Mouse (Mus musculus) MEL (cell line): ENCODE measurements around the gene Smim4. TPM values are rescaled to one million over a fixed set of nuclear protein-coding genes. Genes with fewer than 3 reads are reported as not detected.

Experiments used
- DNase-seq: peaks from one replicate; pipeline ENCODE4 v3.0.0; 2011; ENCODE audit warnings: low read depth, low spot score
- H3K27ac ChIP-seq: 2 replicates; pipeline ENCODE4 v1.5.1; 2012; ENCODE audit warnings: low read depth, mild to moderate bottlenecking, control low read depth, low read length, moderate library complexity; ENCODE audit not compliant: control insufficient read depth
- H3K27me3 ChIP-seq, 2 experiments: fragments of 150-350 bp in 1 of 2; sonication (generic) in 1 of 2; 2 replicates each; pipeline ENCODE4 v1.6.1; 2012; ENCODE audit warnings: low read length in 2 of 2, mild to moderate bottlenecking in 2 of 2, improper control_type of control experiment in 1 of 2, moderate library complexity in 1 of 2; ENCODE audit not compliant: insufficient read depth in 2 of 2, control insufficient read depth in 1 of 2
- H3K36me3 ChIP-seq, 2 experiments: 2 replicates each; pipeline ENCODE4 v1.6.1; 2012 to 2014; ENCODE audit warnings: low read length in 2 of 2, improper control_type of control experiment in 1 of 2, inconsistent platforms in 1 of 2, mild to moderate bottlenecking in 1 of 2; ENCODE audit not compliant: insufficient read depth in 2 of 2, control insufficient read depth in 1 of 2
- H3K4me1 ChIP-seq, 2 experiments: fragments of 150-350 bp in 1 of 2; sonication (generic) in 1 of 2; 2 replicates each; pipeline ENCODE4 v1.6.1; 2012; ENCODE audit warnings: low read length in 2 of 2, improper control_type of control experiment in 1 of 2, mild to moderate bottlenecking in 1 of 2; ENCODE audit not compliant: insufficient read depth in 2 of 2, control insufficient read depth in 1 of 2
- H3K4me3 ChIP-seq, 2 experiments: fragments of 150-350 bp in 1 of 2; sonication (generic) in 1 of 2; 2 replicates each; pipeline ENCODE4 v1.5.1; 2012; ENCODE audit warnings: low read depth in 2 of 2, low read length in 2 of 2, mild to moderate bottlenecking in 2 of 2, moderate library complexity in 2 of 2, control low read depth in 1 of 2, improper control_type of control experiment in 1 of 2; ENCODE audit not compliant: control insufficient read depth in 1 of 2, insufficient read depth in 1 of 2
- H3K79me2 ChIP-seq: 2 replicates; pipeline ENCODE4 v1.6.1; 2012; ENCODE audit warnings: mild to moderate bottlenecking, low read length, moderate library complexity; ENCODE audit not compliant: control insufficient read depth, poor library complexity, insufficient read depth
- H3K9ac ChIP-seq: 2 replicates; pipeline ENCODE4 v1.6.1; 2012; ENCODE audit warnings: low read depth, mild to moderate bottlenecking, control low read depth, low read length, moderate library complexity; ENCODE audit not compliant: control insufficient read depth, poor library complexity, severe bottlenecking
- H3K9me3 ChIP-seq: fragments of 150-350 bp; sonication (generic); replicated peaks from 2 replicates; pipeline ENCODE4 v1.6.1; 2012; ENCODE audit warnings: mild to moderate bottlenecking, low read length, improper control_type of control experiment, moderate library complexity; ENCODE audit not compliant: insufficient read depth
- BHLHE40 ChIP-seq: IDR thresholded peaks from 2 replicates; pipeline ENCODE4 v1.6.1; 2012; ENCODE audit warnings: low read depth, mild to moderate bottlenecking, inconsistent platforms, low read length, improper control_type of control experiment, borderline replicate concordance
- CHD1 ChIP-seq: IDR thresholded peaks from 2 replicates; pipeline ENCODE4 v1.6.1; 2012; ENCODE audit warnings: low read depth, mild to moderate bottlenecking, inconsistent platforms, low read length, improper control_type of control experiment
- CHD2 ChIP-seq: IDR thresholded peaks from 2 replicates; pipeline ENCODE4 v1.6.1; 2011; ENCODE audit warnings: low read length, improper control_type of control experiment
- CTCF ChIP-seq, 3 experiments: IDR thresholded peaks in 2 of 3; conservative IDR thresholded peaks in 1 of 3; 2 replicates each; pipeline ENCODE4 v1.5.1; 2011 to 2012; ENCODE audit warnings: low read length in 3 of 3, low read depth in 2 of 3, mild to moderate bottlenecking in 2 of 3, improper control_type of control experiment in 1 of 3, inconsistent platforms in 1 of 3, mixed read lengths in 1 of 3, moderate library complexity in 1 of 3; ENCODE audit not compliant: control insufficient read depth in 1 of 3, insufficient read depth in 1 of 3, poor library complexity in 1 of 3, severe bottlenecking in 1 of 3
- ETS1 ChIP-seq: IDR thresholded peaks from 2 replicates; pipeline ENCODE4 v1.6.1; 2012; ENCODE audit warnings: low read depth, mild to moderate bottlenecking, inconsistent platforms, low read length, improper control_type of control experiment, moderate library complexity
- GABPA ChIP-seq: IDR thresholded peaks from 2 replicates; pipeline ENCODE4 v1.6.1; 2012; ENCODE audit warnings: low read depth, mild to moderate bottlenecking, inconsistent platforms, low read length, improper control_type of control experiment, moderate library complexity
- JUND ChIP-seq: IDR thresholded peaks from 2 replicates; pipeline ENCODE4 v1.6.1; 2011; ENCODE audit warnings: low read depth, mild to moderate bottlenecking, improper control_type of control experiment, low read length
- MAX ChIP-seq: IDR thresholded peaks from 2 replicates; pipeline ENCODE4 v1.6.1; 2011; ENCODE audit warnings: low read length, improper control_type of control experiment
- MAZ ChIP-seq: IDR thresholded peaks from 2 replicates; pipeline ENCODE4 v1.6.1; 2012; ENCODE audit warnings: low read depth, mild to moderate bottlenecking, inconsistent platforms, low read length, improper control_type of control experiment
- MXI1 ChIP-seq: IDR thresholded peaks from 2 replicates; pipeline ENCODE4 v1.6.1; 2011; ENCODE audit warnings: mild to moderate bottlenecking, low read depth, low read length, improper control_type of control experiment
- MYB ChIP-seq: IDR thresholded peaks from 2 replicates; pipeline ENCODE4 v1.6.1; 2011; ENCODE audit warnings: mild to moderate bottlenecking, low read depth, low read length, improper control_type of control experiment
- NRF1 ChIP-seq: IDR thresholded peaks from 2 replicates; pipeline ENCODE4 v1.6.1; 2014; ENCODE audit warnings: low read depth, mild to moderate bottlenecking, inconsistent platforms, low read length, improper control_type of control experiment, moderate library complexity; ENCODE audit not compliant: poor library complexity, insufficient read depth, severe bottlenecking
- POLR2AphosphoS2 ChIP-seq: IDR thresholded peaks from 2 replicates; pipeline ENCODE4 v1.6.1; 2011; ENCODE audit warnings: low read length, improper control_type of control experiment
- SMC3 ChIP-seq: IDR thresholded peaks from 2 replicates; pipeline ENCODE4 v1.6.1; 2011; ENCODE audit warnings: low read depth, low read length, improper control_type of control experiment
- TBP ChIP-seq: IDR thresholded peaks from 2 replicates; pipeline ENCODE4 v1.8.0; 2011; ENCODE audit warnings: low read depth, low read length, improper control_type of control experiment
- USF1 ChIP-seq: IDR thresholded peaks from 2 replicates; pipeline ENCODE4 v1.6.1; 2014; ENCODE audit warnings: low read depth, mild to moderate bottlenecking, inconsistent platforms, low read length, improper control_type of control experiment, moderate library complexity
- ZKSCAN1 ChIP-seq: IDR thresholded peaks from 2 replicates; pipeline ENCODE4 v1.6.1; 2012; ENCODE audit warnings: low read depth, mild to moderate bottlenecking, inconsistent platforms, low read length, improper control_type of control experiment, moderate library complexity
- ZMIZ1 ChIP-seq: IDR thresholded peaks from 2 replicates; pipeline ENCODE4 v1.6.1; 2012; ENCODE audit warnings: low read depth, mild to moderate bottlenecking, inconsistent platforms, low read length, improper control_type of control experiment, moderate library complexity
- ZNF384 ChIP-seq: IDR thresholded peaks from 2 replicates; pipeline ENCODE4 v1.6.1; 2012; ENCODE audit warnings: low read depth, mild to moderate bottlenecking, inconsistent platforms, low read length, improper control_type of control experiment
- polyA plus RNA-seq, 2 experiments: library from polyadenylated mRNA; stranded (reverse) in 1 of 2; unstranded in 1 of 2; fragments of >175 nt in 1 of 2; fragments of >200 nt in 1 of 2; gene quantifications; 2 replicates each; pipeline versions ENCODE4 v1.2.1 to v1.2.4; 2012; ENCODE audit warnings: low replicate concordance in 2 of 2, low read depth in 1 of 2; ENCODE audit not compliant: insufficient read length in 2 of 2, insufficient read depth in 1 of 2, missing spikeins in 1 of 2
- total RNA-seq: library from RNA; depleted of rRNA; stranded (reverse); fragments of 300-350 nt; gene quantifications from 2 replicates; pipeline ENCODE4 v1.2.3, GENCODE M21; 2012

The Smim4 gene
- total and polyA plus RNA-seq, 3 experiments, result 87.8 to 122 TPM; not detected in 1

DNA sequence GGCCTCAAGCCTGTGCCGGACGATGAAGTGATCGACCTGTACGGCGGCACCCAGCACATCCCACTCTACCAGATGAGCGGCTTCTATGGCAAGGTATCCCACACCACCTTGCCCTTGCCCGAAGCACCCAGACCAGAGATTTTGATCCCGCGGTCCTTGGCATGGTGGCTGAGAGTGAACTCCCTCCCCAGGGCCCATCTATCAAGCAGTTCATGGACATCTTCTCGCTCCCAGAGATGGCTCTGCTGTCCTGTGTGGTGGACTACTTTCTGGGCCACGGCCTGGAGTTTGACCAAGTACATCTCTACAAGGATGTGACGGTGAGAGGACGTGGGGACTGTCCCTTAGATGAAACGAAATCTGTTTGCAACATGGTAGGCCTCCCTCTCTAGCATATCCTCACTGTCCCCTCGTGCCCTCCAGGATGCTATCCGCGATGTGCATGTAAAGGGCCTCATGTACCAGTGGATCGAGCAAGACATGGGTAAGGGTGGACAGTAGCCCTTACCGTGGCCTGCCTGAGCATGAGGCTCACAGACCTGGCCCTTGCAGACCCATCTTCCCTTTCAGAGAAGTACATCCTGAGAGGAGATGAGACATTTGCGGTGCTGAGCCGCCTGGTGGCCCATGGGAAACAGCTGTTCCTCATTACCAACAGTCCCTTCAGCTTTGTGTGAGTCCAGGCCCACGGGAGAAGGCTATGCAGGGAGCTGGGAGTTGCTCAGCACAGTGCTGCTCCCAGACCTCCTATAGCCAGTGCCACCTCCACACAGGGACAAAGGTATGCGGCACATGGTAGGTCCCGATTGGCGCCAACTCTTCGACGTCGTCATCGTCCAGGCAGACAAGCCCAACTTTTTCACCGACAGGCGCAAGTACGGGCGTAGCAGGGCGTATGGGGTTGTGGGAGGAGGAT, 7.0 kb upstream of the Smim4 start:
- peaks cover 10% of the 10 kb centered on the region for H3K79me2 ChIP-seq
- peaks cover 0 to 5% of the 10 kb centered on the region in 2 experiments; a peak in 3 of 4 replicates for H3K36me3 ChIP-seq
- H3K27ac ChIP-seq, result no peak overlapping the region
- no peaks in the 10 kb centered on the region for H3K27me3 ChIP-seq
- no peak overlapping the region for H3K4me3 ChIP-seq
- H3K9ac ChIP-seq, result no peak overlapping the region
- no peaks in the 10 kb centered on the region for H3K9me3 ChIP-seq
- no peak for DNase-seq
- no peak for TF ChIP-seq MYB
- TF ChIP-seq BHLHE40, result no peak
- no peak for TF ChIP-seq MXI1
- TF ChIP-seq ZMIZ1, result no peak
- no peak for TF ChIP-seq CHD2
- no peak for TF ChIP-seq POLR2AphosphoS2
- no peak for TF ChIP-seq NRF1
- TF ChIP-seq GABPA, result no peak
- no peak for TF ChIP-seq MAX
- no peak for TF ChIP-seq ETS1
- no peak for TF ChIP-seq SMC3
- no peak for TF ChIP-seq ZNF384
- TF ChIP-seq MAZ, result no peak
- no peak for TF ChIP-seq TBP
- TF ChIP-seq ZKSCAN1, result no peak
- TF ChIP-seq CTCF (IDR thresholded peaks at IDR 0.05 in 2 of 3, conservative IDR thresholded peaks at IDR 0.05 in 1 of 3; ENCODE audit: control insufficient read depth in 1 of 3, insufficient read depth in 1 of 3, low read depth in 2 of 3, low read length in 3 of 3, poor library complexity in 1 of 3, severe bottlenecking in 1 of 3), result no peak
- TF ChIP-seq JUND, result no peak
- no peak for TF ChIP-seq CHD1
- no peak for TF ChIP-seq USF1
- H3K4me1 ChIP-seq, result peaks cover 0 to 13% of the 10 kb centered on the region in 2 experiments; a peak in 2 of 4 replicates
